Comparison of ENCODE assay signal across 9 mouse cellular contexts in genomic region chr5:24076986-24077718, GRCm38 (mm10). TPM values are rescaled to one million over a fixed set of nuclear protein-coding genes. Genes with fewer than 3 reads are reported as not detected.
DNase-seq lines count a peak whose midpoint lies in the region; ATAC-seq and TF ChIP-seq lines count a peak whose summit lies in the region.
"Had no signal": no experiment of that assay in that cellular context is flagged by ENCODE, and none has a peak within 500 bp of the region (broad histone marks: within the 10 kb centered on the region; RNA-seq: fewer than 3 reads in every experiment).

No protein-coding gene starts in this region.

- peak overlapping the region; percentile 1; the same call in 1 of the 2 replicates for H3K9ac ChIP-seq in ES-Bruce4 (ENCODE audit: low read depth, poor library complexity, severe bottlenecking)
- peak overlapping the region; percentile 17; the same call in 1 of the 2 replicates for H3K9ac ChIP-seq in forebrain, embryonic 13.5 days

- TF ChIP-seq EP300 in ES-Bruce4 (IDR thresholded peaks at IDR 0.05; ENCODE audit: insufficient read depth, low read depth, low read length), result no peak

- H3K36me3 ChIP-seq in ES-Bruce4 (ENCODE audit: control insufficient read depth, insufficient read depth, low read length, poor library complexity, severe bottlenecking), result no peaks in the 10 kb centered on the region
- H3K36me3 ChIP-seq in forebrain, embryonic 13.5 days (ENCODE audit: poor library complexity, severe bottlenecking), result no peaks in the 10 kb centered on the region

- H3K9me3 ChIP-seq in ES-Bruce4 (replicated peaks; ENCODE audit: control insufficient read depth, insufficient read depth, low read length, poor library complexity, severe bottlenecking), result no peaks in the 10 kb centered on the region
- H3K9me3 ChIP-seq in forebrain, embryonic 13.5 days (replicated peaks), result no peaks in the 10 kb centered on the region

- H3K27ac ChIP-seq in ES-Bruce4 (ENCODE audit: insufficient read depth, low read length), result peak overlapping the region; percentile 71
- peak overlapping the region; percentile 68 for H3K27ac ChIP-seq in forebrain, embryonic 13.5 days
- H3K27ac ChIP-seq: macrophage had no signal

- H3K4me2 ChIP-seq in forebrain, embryonic 13.5 days, result peak overlapping the region; percentile 51

- peak; percentile 84 to 87 for DNase-seq in heart, postnatal 10 days
- peak; percentile 81 to 87 for DNase-seq in kidney, postnatal 4 days
- peak; percentile 74 to 75 for DNase-seq in lung, adult 18-20 months
- DNase-seq in testis, postnatal 14 days (ENCODE audit: low spot score), result peak; percentile 36

- intact Hi-C loops in heart, postnatal 10 days (cut with DNase I), result loop anchor here (1.0 to 2.0 kb wide), 3 partner anchors 48 to 187 kb away; no protein-coding TSS in a partner anchor

- H3K4me3 ChIP-seq in ES-Bruce4 (ENCODE audit: low read depth, low read length), result peak overlapping the region; percentile 39
- peak overlapping the region; percentile 29 for H3K4me3 ChIP-seq in forebrain, embryonic 13.5 days

- 2% methylated on average over 14 of the region's 15 CpGs for WGBS in forebrain, embryonic 13.5 days

- TF ChIP-seq POLR2A in ES-Bruce4 (IDR thresholded peaks at IDR 0.05; ENCODE audit: insufficient read depth, low read length), result no peak

- peak; percentile 83; the same call in 1 of the 2 replicates for ATAC-seq in cerebellum, adult (ENCODE audit: insufficient number of reproducible peaks, low FRiP score, low TSS enrichment)
- peak; percentile 87 for ATAC-seq in forebrain, embryonic 13.5 days
- peak; percentile 67; the same call in 1 of the 2 replicates for ATAC-seq in neutrophil, adult 5-6 weeks (ENCODE audit: extremely low read depth, insufficient number of reproducible peaks, low FRiP score, poor library complexity, severe bottlenecking)

- no peaks in the 10 kb centered on the region for H3K4me1 ChIP-seq in ES-Bruce4 (ENCODE audit: control insufficient read depth, insufficient read depth, low read length)
- H3K4me1 ChIP-seq in forebrain, embryonic 13.5 days, result peaks cover 4% of the 10 kb centered on the region; the same call in 1 of the 2 replicates

- TF ChIP-seq CTCF in ES-Bruce4 (IDR thresholded peaks at IDR 0.05; ENCODE audit: low read depth, low read length), result peak; percentile 16

- no peaks in the 10 kb centered on the region for H3K27me3 ChIP-seq in ES-Bruce4 (ENCODE audit: control insufficient read depth, insufficient read depth, low read length, poor library complexity, severe bottlenecking)
- no peaks in the 10 kb centered on the region for H3K27me3 ChIP-seq in forebrain, embryonic 13.5 days

RNA-seq across cellular contexts. Expression of gene Klhl7, which starts 23.3 kb away (rescaled TPM):
- polyA plus RNA-seq in ES-Bruce4 (2011; ENCODE audit: insufficient read depth, insufficient read length, low read depth, missing spikeins), result 31.1 and 34.4 TPM in 2 replicates
- 176 and 178 TPM in 2 replicates for polyA plus RNA-seq in forebrain, embryonic 13.5 days (2015; fragmentation: Nextera tagmentation; extraction: Ambion mirVana)
- 10 to 100 TPM; 51.7 to 54.8 TPM for total RNA-seq in heart, postnatal 10 days (2021)
- total RNA-seq in neutrophil, adult 5-6 weeks (2017), result 13.5 and 14.0 TPM in 2 replicates

RNA-seq across cellular contexts. Expression of gene Fam126a, which starts 46.7 kb away (rescaled TPM):
- 8.2 and 9.5 TPM in 2 replicates for polyA plus RNA-seq in ES-Bruce4 (2011; ENCODE audit: insufficient read depth, insufficient read length, low read depth, missing spikeins)
- polyA plus RNA-seq in forebrain, embryonic 13.5 days (2015; fragmentation: Nextera tagmentation; extraction: Ambion mirVana), result 40.9 and 44.3 TPM in 2 replicates
- total RNA-seq in heart, postnatal 10 days (2021), result 10 to 100 TPM; 57.8 to 70.4 TPM
- 32.3 and 35.8 TPM in 2 replicates for total RNA-seq in neutrophil, adult 5-6 weeks (2017)

Comparison
In these comparisons a context has a peak if more than half of its experiments do, and no peak if none do; other contexts are left out.
1. Peak in every context shown above with its lines: DNase-seq, ATAC-seq, H3K4me3 ChIP-seq and H3K27ac ChIP-seq.